Mouse (Mus musculus): ENCODE results near the gene Frrs1. TPM values are rescaled to one million over a fixed set of nuclear protein-coding genes. Genes with fewer than 3 reads are reported as not detected.

The Frrs1 gene
- polyA plus RNA-seq, 1 experiment from 2014 or later = 14.2 TPM

- Histone ChIP-seq H3K36me3 (no peaks in the 10 kb centered on the region), H3K9me3 (no peaks in the 10 kb centered on the region), H3K9ac (no peak overlapping the region), H3K4me1 (no peaks in the 10 kb centered on the region), H3K27ac (no peak overlapping the region), H3K4me3 (no peak overlapping the region), H3K4me2 (no peak overlapping the region), H3K27me3 (no peaks in the 10 kb centered on the region)
- WGBS = 94% methylated on average over 8 of the region's 8 CpGs
- ATAC-seq (ENCODE audit: insufficient number of reproducible peaks, insufficient read depth, low FRiP score, low TSS enrichment, low read depth) = no peak
Observed at GRCm38 (mm10) chr3:116884941-116885340, 25.7 kb downstream of the Frrs1 start.

GRCm38 (mm10) chr3:116889358-116889757 is 30.1 kb downstream of the Frrs1 start:
- Histone ChIP-seq H3K36me3 (no peaks in the 10 kb centered on the region), H3K27ac (no peak overlapping the region), H3K4me1 (no peaks in the 10 kb centered on the region), H3K9me3 (no peaks in the 10 kb centered on the region), H3K27me3 (no peaks in the 10 kb centered on the region), H3K9ac (no peak overlapping the region), H3K4me3 (no peak overlapping the region), H3K4me2 (no peak overlapping the region)
- WGBS = 91% methylated on average over 7 of the region's 7 CpGs
- ATAC-seq (ENCODE audit: insufficient number of reproducible peaks, insufficient read depth, low FRiP score, low TSS enrichment, low read depth) = no peak

GRCm38 (mm10) chr3:116890576-116890975 is 31.3 kb downstream of the Frrs1 start:
- Histone ChIP-seq H3K9me3 (no peaks in the 10 kb centered on the region), H3K27ac (no peak overlapping the region), H3K9ac (no peak overlapping the region), H3K4me3 (no peak overlapping the region), H3K27me3 (no peaks in the 10 kb centered on the region), H3K36me3 (no peaks in the 10 kb centered on the region), H3K4me1 (no peaks in the 10 kb centered on the region), H3K4me2 (no peak overlapping the region)
- WGBS = 93% methylated on average over 4 of the region's 4 CpGs
- ATAC-seq (ENCODE audit: insufficient number of reproducible peaks, insufficient read depth, low FRiP score, low TSS enrichment, low read depth) = no peak

GRCm38 (mm10) chr3:116891436-116892205 is 32.4 kb downstream of the Frrs1 start:
- 63% methylated on average over 17 of the region's 17 CpGs for WGBS
- ATAC-seq (ENCODE audit: insufficient number of reproducible peaks, insufficient read depth, low FRiP score, low TSS enrichment, low read depth) = no peak
- Histone ChIP-seq H3K27ac (no peak overlapping the region), H3K4me3 (no peak overlapping the region), H3K9ac (no peak overlapping the region), H3K4me2 (no peak overlapping the region), H3K36me3 (no peaks in the 10 kb centered on the region), H3K4me1 (no peaks in the 10 kb centered on the region), H3K27me3 (no peaks in the 10 kb centered on the region), H3K9me3 (no peaks in the 10 kb centered on the region)

DNA sequence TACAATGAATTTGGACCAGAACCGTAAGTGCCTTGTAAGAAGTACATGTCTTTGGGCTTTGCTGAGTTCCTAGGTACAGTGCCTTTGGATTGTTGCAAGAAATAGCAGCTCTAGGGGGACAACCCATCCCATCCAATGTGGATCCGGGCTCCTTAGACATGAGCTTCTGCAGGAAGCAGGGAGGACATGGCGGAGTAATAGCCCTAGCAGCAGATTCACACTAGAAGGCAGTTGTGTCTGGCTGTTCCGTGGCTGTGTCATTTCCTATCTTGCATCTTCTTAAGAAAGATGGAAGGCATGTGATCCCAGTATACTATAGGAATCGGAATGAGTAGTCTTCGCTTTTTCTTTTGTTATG is 32.9 kb downstream of the Frrs1 start:
- no peak for ATAC-seq (ENCODE audit: insufficient number of reproducible peaks, insufficient read depth, low FRiP score, low TSS enrichment, low read depth)
- no peak overlapping the region for H3K4me3 ChIP-seq
- no peaks in the 10 kb centered on the region for H3K9me3 ChIP-seq
- 91% methylated on average over 6 of the region's 6 CpGs for WGBS
- no peak overlapping the region for H3K27ac ChIP-seq
- H3K36me3 ChIP-seq = no peaks in the 10 kb centered on the region; the same call in 1 of the 2 replicates
- H3K4me1 ChIP-seq = no peaks in the 10 kb centered on the region
- H3K9ac ChIP-seq = no peak overlapping the region
- H3K4me2 ChIP-seq = no peak overlapping the region
- no peaks in the 10 kb centered on the region for H3K27me3 ChIP-seq

DNA sequence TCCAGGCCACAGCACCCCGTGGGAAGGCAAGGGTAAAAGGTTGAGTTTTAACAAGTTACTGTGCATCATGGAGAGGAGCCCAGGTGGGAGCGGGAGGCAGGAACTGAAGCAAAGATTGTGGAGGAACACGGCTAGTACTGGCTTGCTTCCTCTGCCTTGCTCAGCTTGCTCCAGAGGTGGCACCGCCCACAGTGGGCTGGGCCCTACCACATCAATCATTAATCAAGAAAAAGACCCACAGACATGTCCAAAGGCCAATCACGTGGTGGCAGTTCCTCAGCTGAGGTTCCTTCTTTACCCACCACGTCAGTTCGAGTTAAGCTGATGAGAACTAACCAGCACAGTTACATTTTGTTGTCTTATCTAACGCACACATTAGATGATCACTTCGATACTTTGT is 33.6 kb downstream of the Frrs1 start:
- 77% methylated on average over 9 of the region's 9 CpGs for WGBS
- ATAC-seq (ENCODE audit: insufficient number of reproducible peaks, insufficient read depth, low FRiP score, low TSS enrichment, low read depth) = no peak
- Histone ChIP-seq H3K4me3 (no peak overlapping the region), H3K9me3 (no peaks in the 10 kb centered on the region), H3K27ac (no peak overlapping the region), H3K36me3 (no peaks in the 10 kb centered on the region; the same call in 1 of the 2 replicates), H3K4me2 (no peak overlapping the region), H3K9ac (no peak overlapping the region), H3K27me3 (no peaks in the 10 kb centered on the region), H3K4me1 (no peaks in the 10 kb centered on the region)

GRCm38 (mm10) chr3:116904158-116904557 is 44.9 kb downstream of the Frrs1 start:
- H3K9ac ChIP-seq = no peak overlapping the region
- no peak overlapping the region for H3K4me3 ChIP-seq
- no peak overlapping the region for H3K4me2 ChIP-seq
- H3K27ac ChIP-seq = no peak overlapping the region
- no peaks in the 10 kb centered on the region for H3K27me3 ChIP-seq
- H3K4me1 ChIP-seq = 0 out of 2 replicates have a peak, but pooled peaks cover 4% of the 10 kb centered on the region
- 23% methylated on average over 6 of the region's 6 CpGs for WGBS
- H3K9me3 ChIP-seq = no peaks in the 10 kb centered on the region
- H3K36me3 ChIP-seq = 0 out of 2 replicates have a peak, but pooled peaks cover under 1% of the 10 kb centered on the region
- no peak for ATAC-seq (ENCODE audit: insufficient number of reproducible peaks, insufficient read depth, low FRiP score, low TSS enrichment, low read depth)

- Histone ChIP-seq H3K27ac (no peak overlapping the region), H3K4me1 (0 out of 2 replicates have a peak, but pooled peaks cover 4% of the 10 kb centered on the region)
Observed at GRCm38 (mm10) chr3:116905898-116906297, 46.6 kb downstream of the Frrs1 start.

GRCm38 (mm10) chr3:116906596-116906995 is 47.3 kb downstream of the Frrs1 start:
- 77% methylated on average over 9 of the region's 9 CpGs for WGBS
- Histone ChIP-seq H3K27me3 (no peaks in the 10 kb centered on the region), H3K36me3 (no peaks in the 10 kb centered on the region), H3K27ac (no peak overlapping the region), H3K4me1 (0 out of 2 replicates have a peak, but pooled peaks cover 4% of the 10 kb centered on the region), H3K4me2 (no peak overlapping the region), H3K9ac (no peak overlapping the region), H3K4me3 (no peak overlapping the region), H3K9me3 (no peaks in the 10 kb centered on the region)
- no peak for ATAC-seq (ENCODE audit: insufficient number of reproducible peaks, insufficient read depth, low FRiP score, low TSS enrichment, low read depth)

More at GRCm38 (mm10) chr3:116905898-116906297, 46.6 kb downstream of the Frrs1 start:
- no peaks in the 10 kb centered on the region for H3K36me3 ChIP-seq
- H3K9me3 ChIP-seq = no peaks in the 10 kb centered on the region
- ATAC-seq (ENCODE audit: insufficient number of reproducible peaks, insufficient read depth, low FRiP score, low TSS enrichment, low read depth) = peak; percentile 44; the same call in 1 of the 2 replicates
- WGBS = 52% methylated on average over 16 of the region's 16 CpGs
- H3K4me3 ChIP-seq = peak overlapping the region; percentile 15; the same call in 1 of the 2 replicates
- H3K9ac ChIP-seq = 0 out of 2 replicates have a peak overlapping the region, but pooled peaks have one; percentile 12
- no peaks in the 10 kb centered on the region for H3K27me3 ChIP-seq
- H3K4me2 ChIP-seq = peak overlapping the region; percentile 43

- no peak overlapping the region for H3K9ac ChIP-seq
Observed at GRCm38 (mm10) chr3:116914374-116914773, 55.1 kb downstream of the Frrs1 start.

GRCm38 (mm10) chr3:116914931-116915330 is 55.7 kb downstream of the Frrs1 start:
- Histone ChIP-seq H3K9ac (no peak overlapping the region), H3K4me1 (no peaks in the 10 kb centered on the region), H3K4me2 (no peak overlapping the region), H3K9me3 (no peaks in the 10 kb centered on the region), H3K27me3 (no peaks in the 10 kb centered on the region), H3K4me3 (no peak overlapping the region), H3K36me3 (no peaks in the 10 kb centered on the region), H3K27ac (no peak overlapping the region)
- WGBS = 81% methylated on average over 3 of the region's 3 CpGs
- ATAC-seq (ENCODE audit: insufficient number of reproducible peaks, insufficient read depth, low FRiP score, low TSS enrichment, low read depth) = no peak

More at GRCm38 (mm10) chr3:116914374-116914773, 55.1 kb downstream of the Frrs1 start:
- Histone ChIP-seq H3K4me1 (no peaks in the 10 kb centered on the region), H3K9me3 (no peaks in the 10 kb centered on the region), H3K27me3 (no peaks in the 10 kb centered on the region), H3K36me3 (no peaks in the 10 kb centered on the region), H3K4me2 (no peak overlapping the region), H3K27ac (no peak overlapping the region), H3K4me3 (no peak overlapping the region)
- no peak for ATAC-seq (ENCODE audit: insufficient number of reproducible peaks, insufficient read depth, low FRiP score, low TSS enrichment, low read depth)
- 86% methylated on average over 6 of the region's 6 CpGs for WGBS

- Histone ChIP-seq H3K9ac (no peak overlapping the region), H3K4me1 (no peaks in the 10 kb centered on the region), H3K36me3 (no peaks in the 10 kb centered on the region), H3K27ac (no peak overlapping the region), H3K27me3 (no peaks in the 10 kb centered on the region), H3K4me2 (no peak overlapping the region), H3K9me3 (no peaks in the 10 kb centered on the region), H3K4me3 (no peak overlapping the region)
- no peak for ATAC-seq (ENCODE audit: insufficient number of reproducible peaks, insufficient read depth, low FRiP score, low TSS enrichment, low read depth)
- WGBS = 86% methylated on average over 4 of the region's 4 CpGs
Observed at GRCm38 (mm10) chr3:116917016-116917415, 57.8 kb downstream of the Frrs1 start.

Data from embryonic facial prominence, embryonic 13.5 days (tissue).